Mouse (Mus musculus): ENCODE data around the gene Rgs9. TPM values are rescaled to one million over a fixed set of nuclear protein-coding genes. Genes with fewer than 3 reads are reported as not detected.
A peak's percentile ranks its signal among the peaks of the same experiment; 100 is the strongest.
"Not testable (repeated sequence)": the region's sequence is repeated elsewhere in the genome, so short reads cannot be mapped to it uniquely, and the experiment has no call there.

Rgs9 gene
- 100 to 1,000 TPM; 118 to 133 (median 128) TPM for total RNA-seq (2022)

- DNase-seq (ENCODE audit: low spot score in 2 of 2), result peak; percentile 82 to 86
Observed at GRCm38 (mm10) chr11:109297710-109298375, at the start of gene Rgs9. Rgs9 (minus strand) TSS chr11:109298129.

- DNase-seq (ENCODE audit: low spot score in 2 of 2), result peak in 1 of 2 experiments; percentile 76
Observed at GRCm38 (mm10) chr11:109347242-109347959, 49.5 kb upstream of the Rgs9 start.

- no peak for DNase-seq (ENCODE audit: low spot score in 2 of 2)
Observed at GRCm38 (mm10) chr11:109343991-109344599, 46.2 kb upstream of the Rgs9 start.

GRCm38 (mm10) chr11:109343558-109343957 is 45.6 kb upstream of the Rgs9 start:
- no peak for DNase-seq (ENCODE audit: low spot score in 2 of 2)

GRCm38 (mm10) chr11:109342666-109343065 is 44.7 kb upstream of the Rgs9 start:
- not testable (repeated sequence) for DNase-seq (ENCODE audit: low spot score in 2 of 2)

- DNase-seq (ENCODE audit: low spot score in 2 of 2), result no peak
Observed at GRCm38 (mm10) chr11:109340541-109340940, 42.6 kb upstream of the Rgs9 start.

GRCm38 (mm10) chr11:109339155-109339938 is 41.4 kb upstream of the Rgs9 start:
- no peak for DNase-seq (ENCODE audit: low spot score in 2 of 2)

GRCm38 (mm10) chr11:109335890-109336289 is 38.0 kb upstream of the Rgs9 start:
- no peak for DNase-seq (ENCODE audit: low spot score in 2 of 2)

GRCm38 (mm10) chr11:109334773-109335172 is 36.8 kb upstream of the Rgs9 start:
- no peak for DNase-seq (ENCODE audit: low spot score in 2 of 2)

GRCm38 (mm10) chr11:109332722-109333121 is 34.8 kb upstream of the Rgs9 start:
- no peak for DNase-seq (ENCODE audit: low spot score in 2 of 2)

GRCm38 (mm10) chr11:109331424-109331824 is 33.5 kb upstream of the Rgs9 start:
- peak; percentile 65 to 80 for DNase-seq (ENCODE audit: low spot score in 2 of 2)

- no peak for DNase-seq (ENCODE audit: low spot score in 2 of 2)
Observed at GRCm38 (mm10) chr11:109330706-109331393, 32.9 kb upstream of the Rgs9 start.

GRCm38 (mm10) chr11:109329331-109329730 is 31.4 kb upstream of the Rgs9 start:
- DNase-seq (ENCODE audit: low spot score in 2 of 2), result no peak

- no peak for DNase-seq (ENCODE audit: low spot score in 2 of 2)
Observed at GRCm38 (mm10) chr11:109327952-109328351, 30.0 kb upstream of the Rgs9 start.

GRCm38 (mm10) chr11:109327381-109327780 is 29.5 kb upstream of the Rgs9 start:
- no peak for DNase-seq (ENCODE audit: low spot score in 2 of 2)

- no peak for DNase-seq (ENCODE audit: low spot score in 2 of 2)
Observed at GRCm38 (mm10) chr11:109326270-109326669, 28.3 kb upstream of the Rgs9 start.

- peak in 1 of 2 experiments; percentile 63 for DNase-seq (ENCODE audit: low spot score in 2 of 2)
Observed at GRCm38 (mm10) chr11:109320361-109320933, 22.5 kb upstream of the Rgs9 start.

- DNase-seq (ENCODE audit: low spot score in 2 of 2), result no peak
Observed at GRCm38 (mm10) chr11:109319946-109320345, 22.0 kb upstream of the Rgs9 start.

- DNase-seq (ENCODE audit: low spot score in 2 of 2), result no peak
Observed at GRCm38 (mm10) chr11:109319471-109319870, 21.5 kb upstream of the Rgs9 start.

- no peak for DNase-seq (ENCODE audit: low spot score in 2 of 2)
Observed at GRCm38 (mm10) chr11:109316921-109317320, 19.0 kb upstream of the Rgs9 start.

Data from left cerebral cortex, adult 8-10 months (tissue).